Mouse (Mus musculus) right cerebral cortex, adult 18-20 months (tissue): ENCODE results near the gene Ccdc136.
A peak's percentile ranks its signal among the peaks of the same experiment; 100 is the strongest.
"Not testable (repeated sequence)": the region's sequence is repeated elsewhere in the genome, so short reads cannot be mapped to it uniquely, and the experiment has no call there.

ENCODE experiments used
- DNase-seq: peaks from one replicate; pipeline ENCODE4 v3.0.0; 2022; ENCODE audit warnings: mixed read lengths

Ccdc136 gene

GRCm38 (mm10) chr6:29395910-29396713 is at the start of gene Ccdc136:
TSS of gene Ccdc136 (plus strand) at chr6:29396309.
- DNase-seq = peak; percentile 91

GRCm38 (mm10) chr6:29346512-29346911 is 49.6 kb upstream of the Ccdc136 start:
- DNase-seq = not testable (repeated sequence)

- DNase-seq = no peak
Measured at GRCm38 (mm10) chr6:29347189-29347588, 48.9 kb upstream of the Ccdc136 start.

- peak; percentile 100 for DNase-seq
Measured at GRCm38 (mm10) chr6:29347665-29348370, 48.3 kb upstream of the Ccdc136 start, which contains the start of gene Calu. TSS of gene Calu (plus strand) at chr6:29348069.

- DNase-seq = no peak
Measured at GRCm38 (mm10) chr6:29348371-29348724, 47.8 kb upstream of the Ccdc136 start.

- no peak for DNase-seq
Measured at GRCm38 (mm10) chr6:29351613-29352012, 44.5 kb upstream of the Ccdc136 start.

GRCm38 (mm10) chr6:29352816-29353215 is 43.3 kb upstream of the Ccdc136 start:
- DNase-seq = no peak

- no peak for DNase-seq
Measured at GRCm38 (mm10) chr6:29359386-29359785, 36.7 kb upstream of the Ccdc136 start.

GRCm38 (mm10) chr6:29360211-29360610 is 35.9 kb upstream of the Ccdc136 start:
- DNase-seq = no peak

- no peak for DNase-seq
Measured at GRCm38 (mm10) chr6:29362246-29363128, 33.6 kb upstream of the Ccdc136 start.

- no peak for DNase-seq
Measured at GRCm38 (mm10) chr6:29363129-29363515, 33.0 kb upstream of the Ccdc136 start.

GRCm38 (mm10) chr6:29365277-29365676 is 30.8 kb upstream of the Ccdc136 start:
- no peak for DNase-seq

- no peak for DNase-seq
Measured at GRCm38 (mm10) chr6:29377386-29377785, 18.7 kb upstream of the Ccdc136 start.

GRCm38 (mm10) chr6:29378678-29379077 is 17.4 kb upstream of the Ccdc136 start:
- no peak for DNase-seq

- no peak for DNase-seq
Measured at GRCm38 (mm10) chr6:29379954-29380353, 16.2 kb upstream of the Ccdc136 start.

- no peak for DNase-seq
Measured at GRCm38 (mm10) chr6:29382442-29382841, 13.7 kb upstream of the Ccdc136 start.

- DNase-seq = no peak
Measured at GRCm38 (mm10) chr6:29388052-29388518, 8.0 kb upstream of the Ccdc136 start, which contains the start of gene Opn1sw. TSS of gene Opn1sw (minus strand) at chr6:29388468.

- DNase-seq = peak; percentile 85
Measured at GRCm38 (mm10) chr6:29388606-29389080, 7.5 kb upstream of the Ccdc136 start.

- DNase-seq = no peak
Measured at GRCm38 (mm10) chr6:29389425-29389824, 6.7 kb upstream of the Ccdc136 start.

GRCm38 (mm10) chr6:29390500-29390899 is 5.6 kb upstream of the Ccdc136 start:
- not testable (repeated sequence) for DNase-seq

GRCm38 (mm10) chr6:29391241-29391640 is 4.9 kb upstream of the Ccdc136 start:
- DNase-seq = not testable (repeated sequence)

- DNase-seq = no peak
Measured at GRCm38 (mm10) chr6:29391802-29392201, 4.3 kb upstream of the Ccdc136 start.

- DNase-seq = no peak
Measured at GRCm38 (mm10) chr6:29394286-29394685, 1.8 kb upstream of the Ccdc136 start.
